Mouse (Mus musculus) c-Kit-positive CD71-positive TER-119-positive erythroid progenitor cells, embryonic 14.5 days (primary cell): Measurements from ENCODE around the gene Insr.
"Not testable (repeated sequence)": the region's sequence is repeated elsewhere in the genome, so short reads cannot be mapped to it uniquely, and the experiment has no call there.

ENCODE experiments used
- DNase-seq: peaks from one replicate; pipeline ENCODE4 v3.0.0-alpha.2; 2013; ENCODE audit warnings: low spot score

The Insr gene

DNA sequence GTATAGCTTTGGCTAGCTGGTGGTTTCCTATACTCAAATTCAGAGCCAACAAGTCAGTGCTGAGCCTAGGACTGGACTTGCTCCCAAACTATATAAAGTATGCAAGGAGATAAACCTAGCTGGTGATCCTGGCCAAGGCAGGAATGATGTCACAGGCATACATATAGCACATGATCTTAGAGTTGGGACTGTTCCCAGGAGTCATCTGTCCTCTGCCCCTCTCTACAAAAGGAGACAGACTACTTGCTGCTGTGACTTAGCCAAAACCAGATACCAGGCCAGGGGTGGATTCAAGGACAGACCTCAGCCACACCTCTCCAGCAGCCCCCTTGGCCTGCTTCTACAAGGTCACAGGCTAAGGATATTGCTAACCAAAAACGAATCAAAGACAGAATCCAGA lies 92.0 kb downstream of the Insr start:
- no peak for DNase-seq

DNA sequence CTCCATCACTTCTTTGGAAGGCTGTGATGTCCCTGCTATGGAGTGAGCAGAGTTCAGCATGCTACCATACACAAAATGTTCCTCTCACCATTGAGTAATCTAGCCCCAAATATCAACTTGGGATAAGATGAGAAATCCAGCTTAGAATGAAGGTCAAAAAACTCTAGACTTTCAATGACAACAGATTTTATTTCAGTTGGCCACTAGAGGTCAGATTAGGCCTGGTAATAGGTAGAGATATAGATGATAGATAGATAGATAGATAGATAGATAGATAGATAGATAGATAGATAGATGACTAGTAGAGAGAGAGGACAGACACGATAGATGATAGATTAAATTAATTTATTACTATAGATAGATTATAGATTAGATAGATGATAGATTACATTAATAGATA lies 99.5 kb downstream of the Insr start:
- DNase-seq: no peak

DNA sequence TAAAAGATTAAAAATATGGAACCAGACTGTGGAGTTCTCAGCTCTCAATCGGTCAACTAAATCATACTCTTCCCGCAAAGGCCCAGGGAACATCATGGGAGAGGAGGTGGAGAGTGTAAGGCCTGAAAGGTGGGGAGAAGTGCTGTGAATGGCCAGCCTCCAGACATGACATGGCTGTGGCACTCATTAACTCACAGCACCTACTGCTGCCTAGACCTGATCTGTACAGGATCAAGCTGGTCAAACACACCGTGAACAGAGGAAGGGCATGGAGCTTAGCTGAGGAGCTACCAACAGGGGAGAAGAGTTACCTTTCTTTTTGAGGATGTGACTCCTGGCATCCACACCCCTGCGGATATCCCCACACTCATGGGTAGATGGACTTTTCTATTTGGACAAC lies 102.0 kb downstream of the Insr start:
- DNase-seq: no peak

DNA sequence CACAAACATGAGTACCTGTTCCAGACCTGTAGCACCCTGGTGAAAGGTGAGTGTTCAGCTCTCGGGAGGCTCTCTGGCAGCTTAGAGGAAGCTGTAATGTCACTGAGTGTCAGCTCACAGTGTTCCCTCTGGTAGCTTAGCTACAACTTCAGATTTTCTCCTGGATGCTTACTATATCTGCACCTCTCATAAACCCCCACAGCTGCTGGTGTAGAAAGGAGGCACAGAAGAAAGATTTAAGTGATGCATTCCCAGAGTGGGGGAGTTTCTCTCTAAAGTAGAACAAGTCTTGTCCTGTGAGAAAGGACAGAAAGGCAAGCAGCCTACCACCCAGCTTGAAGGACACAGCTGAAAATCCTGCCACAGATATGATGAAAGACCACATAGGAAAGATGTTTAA lies 107.2 kb downstream of the Insr start:
- no peak for DNase-seq

DNA sequence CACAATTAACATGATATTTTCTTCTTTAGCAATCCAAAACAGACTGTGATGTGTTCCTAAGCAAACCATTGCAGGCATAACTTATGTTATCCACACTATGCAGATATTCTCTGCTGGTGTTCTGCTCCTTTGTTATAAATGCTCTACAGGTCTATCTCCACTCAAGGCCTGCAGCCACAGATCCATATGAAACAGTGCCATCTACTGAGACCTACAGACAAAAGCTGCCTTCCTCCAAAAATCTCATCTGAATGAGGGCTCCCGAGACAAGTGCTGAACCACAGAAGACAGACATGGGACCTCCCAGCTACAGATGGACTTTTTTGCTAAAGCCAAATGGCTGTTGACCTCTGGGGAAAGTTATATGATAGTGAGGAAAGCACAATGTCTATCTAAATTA lies 132.9 kb downstream of the Insr start:
- no peak for DNase-seq

DNA sequence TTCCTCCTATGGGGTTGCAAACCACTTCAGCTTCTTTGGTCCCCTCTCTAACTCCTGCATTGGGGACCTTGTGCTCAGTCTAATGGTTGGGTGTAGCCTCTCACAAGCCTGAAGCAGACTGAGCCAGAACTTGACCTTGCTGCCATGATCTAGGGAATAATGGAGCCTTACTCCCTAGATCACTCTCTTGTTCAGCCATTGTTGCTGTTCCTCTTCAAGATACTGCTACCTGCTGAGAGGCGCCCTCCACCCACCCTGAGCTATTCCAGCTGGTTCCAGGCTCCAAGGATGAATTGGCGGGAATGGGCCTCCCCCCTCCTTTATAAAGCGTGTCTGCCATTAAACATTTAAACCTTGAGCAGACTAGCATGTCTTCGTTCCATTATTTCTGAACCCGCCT lies 179.0 kb downstream of the Insr start:
- not testable (repeated sequence) for DNase-seq
